ENCODE assay signal across 33 mouse cellular contexts in the genomic region with DNA sequence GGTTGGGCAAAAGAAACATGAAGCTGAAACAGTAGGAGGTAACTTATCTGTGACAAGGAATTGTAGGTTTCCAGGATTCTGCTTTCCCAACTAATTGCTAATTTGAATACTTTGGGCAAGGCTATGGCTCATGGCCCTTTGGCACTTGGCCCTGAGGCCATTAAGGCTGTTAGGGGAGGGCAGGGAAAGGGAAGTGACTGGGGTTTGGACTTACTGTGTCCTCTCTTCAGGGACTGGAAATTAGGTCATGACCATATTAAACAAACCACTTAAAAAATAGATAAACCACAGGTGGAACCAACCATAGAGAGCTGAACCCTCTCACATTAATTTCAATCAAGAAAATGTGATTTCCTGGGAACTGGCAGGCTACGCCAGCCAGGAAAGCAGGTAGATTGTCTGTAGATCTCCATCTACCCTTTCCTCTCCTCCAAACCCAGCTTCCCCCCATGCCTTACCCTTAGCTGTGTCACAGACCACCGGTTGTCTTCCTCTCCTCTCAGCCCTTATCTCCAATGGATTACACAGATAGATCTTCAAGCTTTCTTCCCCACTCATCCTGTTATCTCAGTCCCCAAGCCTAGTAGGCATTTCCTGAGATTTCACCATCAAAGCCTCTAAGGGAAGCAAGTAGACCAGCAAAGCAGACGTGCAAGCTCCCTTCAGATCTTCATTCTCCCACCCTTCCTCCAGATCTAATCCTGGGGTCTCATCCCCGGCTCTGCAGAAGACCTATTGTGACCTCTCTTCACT. TPM values are rescaled to one million over a fixed set of nuclear protein-coding genes. Genes with fewer than 3 reads are reported as not detected.
DNase-seq lines count a peak whose midpoint lies in the region; ATAC-seq and TF ChIP-seq lines count a peak whose summit lies in the region.
"Had no signal": no experiment of that assay in that cellular context is flagged by ENCODE, and none has a peak within 500 bp of the region (broad histone marks: within the 10 kb centered on the region; RNA-seq: fewer than 3 reads in every experiment).

No protein-coding gene starts in this region.

- H3K27ac ChIP-seq in layer of hippocampus, adult 2 months, result 0 out of 2 replicates have a peak overlapping the region, but pooled peaks have one; percentile 28
- H3K27ac ChIP-seq: embryonic facial prominence, embryonic 10.5 days; embryonic facial prominence, embryonic 15.5 days; forebrain, embryonic 12.5 days; heart, embryonic 10.5 days; hindbrain, embryonic 12.5 days; hindbrain, postnatal 0 days; intestine, embryonic 15.5 days; limb, embryonic 13.5 days; liver, embryonic 13.5 days; stomach, postnatal 0 days had no signal

- no peak overlapping the region for H3K4me3 ChIP-seq in layer of hippocampus, adult 2 months
- H3K4me3 ChIP-seq: embryonic facial prominence, embryonic 10.5 days; embryonic facial prominence, embryonic 15.5 days; forebrain, embryonic 12.5 days; heart, embryonic 10.5 days; hindbrain, embryonic 12.5 days; intestine, embryonic 15.5 days; limb, embryonic 13.5 days; liver, embryonic 13.5 days had no signal

- no peak for TF ChIP-seq CTCF in layer of hippocampus, adult 2 months (conservative IDR thresholded peaks at IDR 0.05)

- peak; percentile 57 for ATAC-seq in megakaryocyte progenitor cell, adult 5-6 weeks (replicated peaks; ENCODE audit: poor library complexity)
- ATAC-seq: forebrain, postnatal 0 days; hindbrain, postnatal 0 days; intestine, embryonic 15.5 days; lung, postnatal 0 days had no signal

- peak; percentile 14 for DNase-seq in adrenal gland, adult 8-10 months
- DNase-seq in adrenal gland, postnatal 25 days, result no peak
- peak in 1 of 2 experiments; percentile 29 for DNase-seq in layer of hippocampus, adult 2 months (ENCODE audit: low spot score in 2 of 2)
- no peak for DNase-seq in layer of hippocampus, postnatal 14 days (ENCODE audit: low spot score in 2 of 2)
- DNase-seq in Muller cell, postnatal 12 days (ENCODE audit: inconsistent ontology term), result peak; percentile 49
- no peak for DNase-seq in spleen, postnatal 36 days (ENCODE audit: low spot score in 2 of 2)
- DNase-seq: cerebellum, adult 18-20 months; cerebellum, postnatal 10 days; forebrain, postnatal 0 days; heart, postnatal 36 days; kidney, adult 8-10 months; kidney, postnatal 14 days; liver, embryonic 13.5 days; lung, adult 18-20 months; lung, postnatal 4 days; midbrain, embryonic 14.5 days; right cerebral cortex, adult 18-20 months; spleen, adult 18-20 months; thymus, adult 18-20 months; thymus, postnatal 25 days had no signal

RNA-seq across cellular contexts. Expression of a gene that starts 40.1 kb away (rescaled TPM):
- 10 to 100 TPM; 41.5 to 51.0 (median 42.6) TPM for total RNA-seq in adrenal gland, adult 8-10 months (2022)
- total RNA-seq in adrenal gland, postnatal 25 days (2021), result 38.2 and 38.7 TPM in 2 replicates
- total RNA-seq in layer of hippocampus, adult 2 months (2021), result 10 to 100 TPM; 35.4 to 39.0 TPM
- total RNA-seq in layer of hippocampus, postnatal 14 days (2021), result 10 to 100 TPM; 77.8 to 89.5 TPM
- total RNA-seq in megakaryocyte progenitor cell, adult 5-6 weeks (2015), result 0.20 and 0.71 TPM in 2 replicates
- total RNA-seq in megakaryocyte progenitor cell, adult 5-6 weeks (2017), result 0.30 TPM in 1 of 2 replicates, not detected in the other
- total RNA-seq: MEL; monocyte, adult 5-6 weeks had no signal

Comparison
In these comparisons a context has a peak if more than half of its experiments do, and no peak if none do; other contexts are left out.
1. DNase-seq: peak in adrenal gland, adult 8-10 months (single experiment) and Muller cell, postnatal 12 days (single experiment); none in adrenal gland, postnatal 25 days (single experiment), layer of hippocampus, postnatal 14 days (0 of 2) and spleen, postnatal 36 days (0 of 2).
2. RNA of a gene that starts 40.1 kb away (total RNA-seq): 77.8 to 89.5 TPM in layer of hippocampus, postnatal 14 days, 41.5 to 51.0 TPM in adrenal gland, adult 8-10 months, 35.4 to 39.0 TPM in layer of hippocampus, adult 2 months and 38.2 to 38.7 TPM in adrenal gland, postnatal 25 days; 0.20 to 0.71 TPM in megakaryocyte progenitor cell, adult 5-6 weeks; every median in the first group is over 10 times any median in the second.